Mouse (Mus musculus) cerebellum, postnatal 14 days (tissue): ENCODE results near the gene Stau1.

Experiments
- DNase-seq, 2 experiments: peaks; one replicate each; pipeline ENCODE4 v3.0.0; 2021; ENCODE audit warnings: mixed read lengths in 2 of 2

Gene Stau1

DNA sequence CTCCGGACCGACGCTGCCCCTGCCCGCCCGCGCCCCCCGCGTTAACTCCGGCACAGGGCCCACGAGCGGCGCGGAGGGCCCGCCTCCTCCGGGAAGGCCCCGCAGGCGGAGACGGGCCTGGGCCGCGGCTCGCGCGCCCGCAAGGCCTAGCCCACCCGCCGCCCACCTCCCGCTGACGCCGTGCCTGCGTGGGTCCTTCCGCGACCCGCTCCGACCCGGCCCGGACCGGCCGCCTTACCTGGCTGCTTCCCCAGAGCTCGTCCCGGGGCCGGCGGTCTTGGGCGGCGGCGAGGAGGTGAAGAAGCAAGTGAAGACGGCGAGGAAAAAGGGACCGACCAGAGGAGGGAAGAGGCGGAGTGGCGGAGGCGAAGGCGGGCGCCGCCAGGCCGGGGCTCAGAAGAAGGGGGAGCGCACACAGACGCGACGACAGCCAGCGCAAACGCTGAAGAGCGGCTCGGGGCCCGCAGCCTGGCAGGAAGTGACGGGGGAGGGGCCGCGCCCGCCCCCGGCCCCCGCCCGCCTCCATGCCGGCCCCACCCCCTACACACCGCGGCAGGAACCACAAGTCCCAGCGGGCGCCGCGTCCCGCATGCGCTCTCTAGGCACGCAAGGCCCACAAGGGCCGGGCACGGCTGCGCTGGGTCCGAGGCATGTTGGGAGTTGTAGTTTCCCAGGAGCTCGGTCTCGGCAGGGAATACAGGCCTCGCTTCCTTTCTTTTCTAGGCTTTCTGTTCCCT is at the start of gene Stau1:
Gene Stau1 (minus strand): TSS at position 504 of the 737 bp plus-strand sequence.
- peak; percentile 98 for DNase-seq

DNA sequence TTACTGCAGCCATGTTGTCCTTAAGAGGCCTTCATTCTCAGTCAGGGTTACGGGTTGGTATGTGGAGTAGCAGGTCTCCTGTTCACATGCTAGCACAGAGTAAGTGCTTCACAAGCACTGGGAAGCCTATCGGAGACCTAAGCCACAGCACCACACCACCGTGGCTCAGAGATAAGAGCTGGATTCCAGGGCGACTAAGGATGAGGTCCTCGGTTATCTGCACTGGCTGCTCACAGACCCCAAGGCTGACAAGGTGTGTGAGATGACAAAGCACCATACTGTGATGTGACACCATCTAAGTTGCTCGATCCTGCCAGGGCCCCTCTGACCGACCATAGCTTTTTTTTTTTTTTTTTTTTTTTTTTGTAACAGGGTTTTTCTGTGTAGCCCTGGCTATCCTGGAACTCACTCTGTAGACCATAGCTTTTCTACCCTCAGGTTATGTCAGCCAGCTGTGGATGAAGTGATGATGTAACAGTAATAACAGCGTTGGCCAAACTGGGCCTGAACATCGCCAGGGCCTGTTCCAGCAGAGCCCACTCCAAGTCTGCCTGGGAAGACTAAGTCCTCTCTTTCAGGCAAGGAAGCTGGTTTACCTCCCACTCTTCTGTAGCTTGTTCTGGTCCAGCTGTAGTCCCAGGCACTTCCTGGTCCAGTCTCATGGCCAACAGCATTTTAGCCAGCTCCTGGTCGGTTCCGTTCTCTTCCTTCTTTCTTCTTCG is 47.5 kb upstream of the Stau1 start:
- DNase-seq: no peak

DNA sequence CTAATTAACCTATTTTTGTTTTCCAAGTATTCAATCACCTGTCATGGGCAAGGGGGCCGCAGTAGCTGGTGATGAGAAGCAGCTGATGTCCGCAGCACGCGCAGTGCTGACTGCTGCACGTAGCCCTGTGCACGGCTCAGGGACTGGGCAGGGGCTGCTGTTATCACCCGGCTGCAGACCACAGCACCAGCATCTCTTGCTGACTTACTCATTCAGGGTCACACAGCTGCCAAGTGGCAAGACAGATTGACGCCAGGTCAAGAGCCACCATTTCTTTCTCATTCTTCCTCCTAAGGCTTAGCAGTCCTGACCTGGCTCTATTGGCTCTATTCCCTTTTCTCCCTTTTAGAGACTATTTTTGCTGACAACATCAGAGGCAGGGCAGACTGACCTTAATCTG is 43.3 kb upstream of the Stau1 start:
- DNase-seq: no peak

DNA sequence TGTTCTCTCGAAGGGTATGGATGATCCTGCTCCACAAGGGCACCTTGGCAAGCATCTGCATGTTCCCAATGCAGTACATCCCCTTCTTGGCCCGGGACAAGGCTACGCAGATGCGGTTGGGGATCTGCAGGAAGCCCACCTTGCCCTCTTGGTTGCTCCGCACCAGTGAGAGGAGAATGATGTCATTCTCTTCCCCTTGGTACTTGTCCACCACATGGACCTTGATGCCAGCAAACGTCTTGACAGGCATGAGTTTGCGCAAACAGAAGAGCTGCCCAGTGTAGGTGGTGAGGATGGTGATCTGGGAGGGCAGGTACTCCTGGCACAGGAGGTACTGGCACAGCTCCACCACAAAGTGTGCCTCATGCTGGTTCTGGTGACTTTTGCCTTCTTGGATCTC is 42.6 kb upstream of the Stau1 start:
- peak; percentile 40 to 52 for DNase-seq

DNA sequence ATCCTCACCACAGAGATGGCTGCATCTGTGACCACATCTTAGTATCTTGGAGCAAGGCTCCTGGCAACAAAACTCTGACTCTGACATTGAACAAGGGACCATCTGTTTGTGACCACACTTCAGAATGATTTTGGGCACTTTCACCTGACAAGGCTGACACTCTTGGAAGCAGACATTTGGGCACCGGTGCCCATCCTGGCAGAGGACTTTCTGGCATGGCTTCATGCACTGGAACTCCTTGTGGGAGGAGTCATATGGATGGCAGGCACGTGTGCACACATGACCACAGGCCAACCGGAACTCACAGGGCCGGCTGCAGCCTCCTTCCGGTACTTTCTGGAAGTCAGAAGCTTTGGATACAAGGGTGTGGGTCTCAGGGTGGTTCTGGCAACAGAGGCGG is 42.2 kb upstream of the Stau1 start:
- peak; percentile 82 to 84 for DNase-seq

DNA sequence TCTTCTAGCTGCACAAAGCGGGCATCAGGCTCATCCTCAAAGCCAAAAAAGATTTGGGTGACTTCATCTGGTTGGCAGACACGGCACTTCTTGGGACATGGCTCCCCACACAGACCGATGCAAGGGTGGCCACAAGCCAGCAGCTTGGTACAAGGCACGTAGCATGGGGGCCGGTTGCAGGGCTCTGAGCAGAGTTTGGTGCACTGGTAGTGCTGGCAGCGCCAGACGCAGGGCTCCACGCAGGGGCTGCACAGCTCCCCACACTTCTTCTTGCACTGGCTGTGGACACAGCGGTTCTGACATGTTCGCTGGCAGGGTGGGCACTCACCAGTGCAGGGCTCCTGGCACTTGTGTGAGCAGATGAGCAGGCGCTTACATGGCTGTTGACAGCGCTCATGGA is 41.6 kb upstream of the Stau1 start:
- peak; percentile 62 to 72 for DNase-seq

DNA sequence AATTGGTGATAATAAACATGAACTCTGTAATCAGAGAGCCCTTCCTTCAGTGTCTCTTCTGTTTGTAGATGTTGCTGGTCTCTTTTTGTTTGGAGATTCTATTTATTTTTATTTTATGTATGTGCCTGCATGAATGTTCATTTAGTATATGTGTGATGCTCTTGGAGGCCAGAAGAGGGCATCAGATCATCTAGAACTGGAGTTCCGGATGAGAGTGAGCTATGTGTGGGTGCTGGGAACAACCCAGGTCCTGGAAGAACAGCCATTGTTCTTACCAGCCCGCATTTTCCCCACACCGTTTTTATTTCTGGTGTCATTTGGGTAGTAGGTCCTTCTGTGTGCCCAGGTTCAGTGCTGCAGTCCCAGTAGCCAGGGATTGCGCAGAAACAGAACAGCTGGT is 34.4 kb upstream of the Stau1 start:
- no peak for DNase-seq

DNA sequence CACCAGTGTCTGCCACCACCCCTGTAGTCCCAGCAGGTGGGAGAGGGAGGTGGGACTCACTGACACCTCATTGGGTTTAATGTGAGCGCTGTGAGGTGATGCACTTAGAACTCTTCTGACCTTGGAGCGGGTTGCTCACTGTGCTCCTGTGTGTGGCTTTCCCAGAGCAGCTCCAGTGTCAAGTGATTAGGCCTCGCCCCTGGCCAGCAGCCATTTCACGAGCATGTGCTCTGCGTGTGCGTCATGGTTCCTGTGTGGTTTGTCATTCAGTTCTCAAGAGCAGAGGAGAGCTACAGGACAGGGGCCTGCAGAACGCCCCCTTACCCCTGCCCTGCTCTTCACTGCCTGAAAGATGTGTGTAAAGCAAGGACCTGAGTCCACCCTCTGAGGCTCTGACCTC is 32.5 kb upstream of the Stau1 start:
- DNase-seq: no peak

DNA sequence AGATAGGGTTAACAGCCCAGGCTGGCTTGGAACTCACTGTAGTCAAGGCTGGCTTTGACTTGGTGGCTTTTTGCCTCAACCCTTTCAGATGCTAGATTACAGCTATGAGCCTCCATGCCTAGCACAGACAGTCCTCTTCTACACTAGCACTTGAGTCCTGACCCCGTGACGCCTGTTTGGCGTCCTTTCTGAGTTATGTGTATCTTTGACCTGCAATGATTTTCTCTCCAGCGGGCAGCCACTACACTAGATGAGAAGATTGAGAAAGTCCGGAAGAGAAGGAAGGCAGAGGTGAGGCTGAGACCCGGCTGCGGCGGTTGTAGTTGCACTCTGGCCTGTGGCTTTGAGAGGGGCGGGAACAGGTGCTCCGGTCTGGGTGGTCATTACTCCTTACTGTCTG is 23.3 kb upstream of the Stau1 start:
- no peak for DNase-seq

DNA sequence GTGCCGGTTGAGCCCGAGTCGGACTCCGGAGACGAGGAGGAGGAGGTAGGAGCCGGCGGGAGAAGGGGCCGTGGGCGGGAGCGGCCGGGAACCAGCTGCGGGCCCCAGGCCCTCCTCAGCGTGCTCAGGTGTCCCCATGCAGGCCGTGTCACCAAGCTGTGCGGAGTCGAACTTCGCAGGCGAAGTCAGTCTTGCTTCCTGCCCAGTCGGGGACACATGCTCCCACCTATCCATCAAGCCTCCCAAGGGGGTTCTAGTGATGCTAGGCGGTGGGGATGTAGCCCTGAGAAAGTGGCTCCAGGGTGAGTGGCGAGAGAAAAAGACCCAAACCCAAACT is 19.3 kb upstream of the Stau1 start:
- DNase-seq: no peak

DNA sequence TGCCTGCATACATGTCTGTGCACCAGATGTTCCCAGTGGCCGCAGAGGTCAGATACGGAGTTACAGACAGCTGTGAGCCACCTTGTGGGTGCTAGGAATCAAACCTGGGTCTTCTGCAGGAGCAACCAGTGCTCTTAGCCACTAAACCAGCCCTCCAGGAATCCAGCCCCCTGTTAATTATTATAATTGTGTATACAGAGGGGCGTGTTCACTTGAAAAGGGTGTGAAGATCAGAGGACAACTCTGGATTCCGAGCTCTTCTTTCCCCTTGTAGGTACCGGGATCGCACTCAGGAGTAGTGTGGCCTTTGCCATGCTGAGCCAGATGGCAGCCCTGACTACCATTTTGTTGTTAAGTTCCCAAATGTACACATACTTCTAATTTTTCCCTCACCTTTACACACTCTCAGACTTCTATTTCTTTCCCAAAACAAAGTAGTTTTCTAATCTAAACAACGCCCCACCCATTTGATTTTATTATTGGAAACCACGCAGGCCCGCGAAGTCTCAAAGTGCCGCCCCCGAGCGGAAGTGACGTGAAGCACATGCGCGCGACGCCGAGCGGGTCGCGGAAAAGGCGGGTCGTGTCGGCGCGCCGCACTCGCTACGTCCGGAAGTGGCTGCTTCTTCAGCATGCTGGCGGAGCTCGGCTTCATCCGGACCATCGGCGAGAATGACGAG is 18.7 kb upstream of the Stau1 start, which contains the start of gene Ddx27:
Gene Ddx27 (plus strand): TSS at position 492 of the 680 bp plus-strand sequence.
- peak; percentile 93 to 95 for DNase-seq

DNA sequence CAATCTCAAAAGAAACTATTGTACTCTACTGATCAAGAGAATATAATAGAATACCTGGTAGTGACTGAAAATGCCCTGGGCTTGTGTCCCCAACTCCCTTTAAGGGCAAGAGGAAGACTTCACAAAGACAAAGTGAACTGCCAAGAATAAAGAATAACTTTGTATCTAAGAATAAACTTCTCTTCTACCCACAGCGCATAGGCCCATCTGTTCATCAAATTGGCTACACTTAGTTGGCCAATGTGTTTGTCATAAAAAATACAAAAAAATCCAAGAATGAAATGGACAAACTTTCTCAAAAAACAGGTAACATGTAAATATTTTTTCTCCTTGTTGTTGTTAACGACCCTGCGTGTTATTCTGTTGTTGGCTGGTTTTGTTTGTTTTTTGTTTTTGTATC is 14.4 kb upstream of the Stau1 start:
- DNase-seq: no peak

DNA sequence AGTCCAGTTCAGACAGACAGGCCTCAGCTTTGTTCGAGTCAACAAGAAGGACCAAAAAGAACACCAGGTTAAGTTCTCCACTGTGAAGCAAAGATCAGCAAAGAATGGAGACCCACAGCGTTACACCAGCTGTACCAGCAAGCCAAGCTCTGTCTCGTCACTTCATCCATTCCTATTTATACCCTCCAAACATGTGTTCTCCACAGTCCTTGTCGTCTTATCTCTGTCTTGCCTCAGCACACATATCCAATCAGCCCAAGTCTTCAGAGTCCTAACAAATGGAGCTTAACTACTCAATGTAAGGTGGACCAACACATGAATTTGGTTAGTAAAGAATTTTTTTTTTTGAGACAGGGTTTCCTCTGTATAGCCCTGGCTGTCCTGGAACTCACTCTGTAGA is 13.4 kb upstream of the Stau1 start:
- DNase-seq: no peak

DNA sequence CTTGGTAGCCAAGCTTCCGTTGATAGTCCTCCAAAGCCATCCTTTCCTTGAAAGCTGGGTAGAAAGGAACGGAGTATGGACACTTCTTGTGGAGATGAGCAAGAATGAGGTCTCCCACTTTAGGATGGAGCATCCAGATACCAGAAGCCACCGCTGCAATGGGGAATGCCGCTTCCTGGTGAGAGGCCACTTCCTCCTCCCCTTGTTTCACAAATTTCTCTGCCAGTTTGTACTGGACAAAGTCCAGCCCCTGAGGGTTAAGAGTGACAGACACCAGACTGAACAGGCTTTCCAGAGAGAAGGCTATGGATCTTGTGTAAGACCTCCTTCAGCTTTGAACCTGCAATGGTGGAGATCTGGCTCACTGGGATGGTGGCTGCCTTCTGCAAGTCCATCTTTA is 11.5 kb upstream of the Stau1 start:
- DNase-seq: peak; percentile 43 to 58

DNA sequence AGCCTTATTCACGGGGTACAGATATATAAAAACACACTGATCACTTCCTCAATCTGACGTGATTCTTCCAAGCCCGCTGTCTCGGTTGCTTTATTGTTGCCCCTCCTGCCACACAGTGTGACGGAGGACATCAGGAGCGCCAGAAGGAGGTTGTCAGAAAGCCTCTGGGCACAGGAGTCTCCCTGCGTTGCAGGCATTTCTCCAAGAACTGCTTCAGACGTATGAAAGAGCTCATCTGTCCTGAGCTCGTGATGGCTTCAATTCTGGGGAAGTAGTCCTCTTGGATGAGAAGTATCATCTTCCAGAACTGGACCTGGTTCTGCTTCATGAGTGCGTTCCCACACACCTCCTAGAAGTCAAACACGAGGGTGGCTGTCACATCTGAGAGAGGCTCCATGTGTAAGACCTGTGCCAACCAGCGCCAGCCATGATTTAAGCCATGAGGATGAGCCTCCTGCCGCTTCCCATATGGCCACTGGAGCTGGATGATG is 10.9 kb upstream of the Stau1 start:
- DNase-seq: peak; percentile 77 to 78

DNA sequence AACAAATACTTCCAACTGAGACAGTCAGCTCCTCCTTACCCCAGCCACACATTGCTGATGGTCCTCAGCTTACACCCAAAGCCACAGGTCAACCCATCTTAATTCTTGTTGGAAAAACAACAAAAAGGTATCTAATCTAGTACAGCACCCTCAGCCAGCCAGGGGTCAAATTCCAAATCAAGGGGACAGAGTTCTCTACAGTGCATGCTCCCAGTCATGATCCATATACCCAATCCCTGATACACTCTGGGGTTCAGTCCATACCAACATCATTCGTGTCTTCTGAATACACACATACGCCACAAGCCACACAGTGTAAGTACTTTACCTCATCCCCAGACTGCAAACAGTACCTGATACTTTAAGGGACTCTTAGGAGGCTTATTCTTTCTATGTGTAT is 10.3 kb upstream of the Stau1 start:
- DNase-seq: peak in 1 of 2 experiments; percentile 22

DNA sequence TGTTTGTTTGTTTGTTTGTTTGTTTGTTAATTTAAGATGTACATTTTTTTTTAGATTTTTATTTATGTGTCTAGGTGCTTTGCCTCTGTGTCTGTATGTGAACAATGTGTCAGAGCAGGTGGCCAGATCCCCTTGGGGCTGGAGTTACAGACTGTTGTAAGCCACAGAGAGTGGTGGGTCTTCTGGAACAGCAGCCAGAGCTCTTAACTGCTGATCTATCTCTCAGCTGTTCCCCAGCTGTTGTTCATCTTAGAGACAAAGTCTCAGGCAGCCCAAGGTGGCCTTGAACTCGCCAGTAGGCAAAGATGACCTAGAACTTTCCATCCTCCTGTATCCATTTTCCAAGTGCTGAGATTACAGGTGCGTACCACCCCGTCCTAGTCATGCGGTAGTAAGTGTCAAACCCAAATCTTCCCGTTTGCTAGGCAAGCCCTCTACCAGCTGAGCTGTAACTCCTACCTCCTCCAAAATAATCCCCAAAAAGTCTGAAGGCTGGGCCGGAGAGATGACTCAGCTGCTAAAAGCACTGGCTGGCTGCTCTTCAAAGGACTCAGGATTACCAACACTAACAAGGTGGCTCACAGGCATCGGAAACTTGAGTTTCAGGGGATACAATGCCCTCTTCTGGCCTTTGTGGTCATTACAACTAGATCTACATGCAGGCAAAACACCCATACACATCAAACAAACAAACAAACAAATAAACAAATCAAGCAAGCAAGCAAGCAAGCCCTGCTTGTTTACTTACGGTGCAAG is 8.2 kb upstream of the Stau1 start:
- DNase-seq: peak; percentile 87 to 90

DNA sequence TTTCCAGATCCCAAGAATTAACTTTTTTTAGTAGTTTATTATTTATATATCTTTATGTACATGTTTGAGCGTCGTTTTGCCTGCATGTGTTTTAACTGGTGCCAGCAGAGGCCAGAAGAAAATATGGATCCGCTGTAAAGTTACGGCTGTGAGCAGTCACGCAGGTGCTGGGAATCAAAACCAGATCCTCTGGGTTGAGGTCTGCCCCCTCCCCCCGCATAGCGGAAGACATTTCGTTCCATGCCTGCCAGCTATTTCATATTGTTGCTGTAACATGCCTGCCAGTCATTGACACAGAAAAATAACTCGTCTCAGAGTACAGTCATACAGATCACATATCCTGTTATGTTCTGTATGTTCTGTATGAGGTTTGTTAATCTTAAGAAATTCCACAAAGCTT is 5.4 kb upstream of the Stau1 start:
- DNase-seq: no peak

DNA sequence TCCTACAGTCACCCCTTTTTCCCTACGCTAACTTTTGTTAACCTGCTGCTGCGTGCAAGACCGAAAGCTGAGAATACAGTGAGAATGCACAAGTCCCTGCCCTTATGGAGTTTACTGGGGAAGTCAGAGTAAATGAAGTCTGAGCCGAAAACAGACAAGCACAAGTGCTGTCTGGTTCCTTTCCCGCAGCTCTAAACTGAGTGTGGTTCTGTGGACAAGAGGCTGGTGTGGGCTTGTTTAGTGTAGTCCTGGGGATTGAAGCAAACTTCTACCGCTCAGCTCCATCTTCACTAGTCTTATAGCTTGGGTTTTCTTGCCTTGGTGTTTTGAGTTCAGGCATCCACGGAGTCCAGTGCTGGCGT is 415 bp upstream of the Stau1 start:
- DNase-seq: no peak

DNA sequence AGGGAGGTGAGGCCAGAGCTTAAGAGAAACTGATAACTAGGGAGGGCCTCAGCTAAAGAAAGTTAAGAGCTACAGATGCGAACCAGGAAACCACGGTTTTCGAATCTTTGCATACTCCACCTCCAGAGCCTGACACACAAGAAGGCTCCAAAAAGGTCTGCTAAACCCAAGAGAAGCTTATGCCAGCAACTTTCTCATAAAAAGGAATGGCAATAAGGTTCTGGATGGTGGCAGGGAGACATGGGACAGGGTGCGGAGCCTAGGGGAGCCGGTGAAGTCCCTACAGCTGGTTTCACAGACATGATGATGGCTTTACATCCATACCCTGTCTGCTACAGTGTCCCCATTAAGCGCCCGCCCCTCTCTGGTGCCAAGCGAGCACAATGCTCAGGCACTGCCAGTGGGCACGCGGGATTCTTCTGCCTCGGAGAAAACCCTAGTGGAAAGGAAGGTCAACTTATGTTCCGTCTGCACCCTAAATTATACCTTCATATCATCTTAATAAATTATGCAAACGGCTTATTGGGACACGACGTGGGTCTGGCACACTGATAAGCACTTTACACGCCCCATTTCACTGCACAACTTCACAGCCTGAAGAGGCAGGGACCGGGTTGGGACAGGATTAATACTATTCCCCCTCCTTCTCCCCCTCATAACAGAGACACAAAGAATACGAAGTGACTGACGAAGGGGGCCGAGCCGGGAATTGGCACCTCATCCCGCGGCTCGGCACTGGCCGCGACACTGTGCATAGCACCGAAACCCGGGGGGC is 891 bp downstream of the Stau1 start:
- peak; percentile 55 to 63 for DNase-seq

DNA sequence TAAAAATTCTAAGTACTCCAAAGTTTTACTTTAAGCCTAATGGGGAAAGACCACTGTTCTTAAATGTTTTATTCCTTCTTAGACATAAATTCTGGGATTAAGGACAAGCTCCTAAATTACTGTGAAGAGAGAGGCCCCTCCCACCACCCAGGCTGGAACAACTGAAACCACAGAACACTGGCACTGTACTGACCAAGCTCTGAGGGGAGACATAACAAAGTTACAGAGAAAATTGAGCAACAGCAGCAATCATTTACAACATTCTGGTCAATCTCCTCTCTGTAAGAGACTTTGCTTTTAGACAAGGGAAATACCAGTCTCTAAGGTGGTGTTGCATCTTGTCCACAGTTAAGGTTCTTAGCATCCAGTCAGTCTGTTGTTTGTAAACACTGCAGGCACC is 4.2 kb downstream of the Stau1 start:
- DNase-seq: no peak

DNA sequence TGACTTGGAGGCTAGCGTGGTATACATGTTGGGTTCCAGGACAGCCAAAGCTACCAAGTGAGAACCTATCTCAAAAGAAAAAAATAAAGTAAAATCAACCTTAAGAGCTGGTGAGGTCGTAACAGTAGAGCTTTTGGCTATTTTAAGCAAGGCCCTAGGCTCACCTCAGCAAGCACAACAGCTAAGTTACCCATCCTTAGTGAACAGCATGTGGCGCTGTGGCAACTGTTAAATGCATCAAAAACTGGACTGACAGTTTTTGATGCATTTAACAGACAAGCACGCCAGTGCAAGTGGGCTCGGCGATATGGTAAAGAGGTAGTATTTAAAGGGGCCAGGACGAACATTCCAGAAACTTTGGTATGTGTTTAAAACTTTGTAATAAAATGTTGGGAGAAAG is 5.2 kb downstream of the Stau1 start:
- DNase-seq: no peak
